Mouse (Mus musculus) stomach, embryonic 15.5 days (tissue): ENCODE measurements around the gene Dcakd. TPM values are rescaled to one million over a fixed set of nuclear protein-coding genes. Genes with fewer than 3 reads are reported as not detected.
"Not testable (repeated sequence)": the region's sequence is repeated elsewhere in the genome, so short reads cannot be mapped to it uniquely, and the experiment has no call there.

Source experiments
- ATAC-seq: fragments of 200-750 bp; cut with Nextera tagmentation; 2 replicates; pipeline ENCODE4 v1.8.0; 2017; ENCODE audit warnings: low read depth, moderate number of reproducible peaks, moderate TSS enrichment; ENCODE audit not compliant: insufficient read depth, low FRiP score
- H3K27ac ChIP-seq: fragments of 300-500 bp; sonication (generic); 2 replicates; pipeline ENCODE4 v1.5.1; 2015; ENCODE audit warnings: mild to moderate bottlenecking, inconsistent platforms
- H3K27me3 ChIP-seq: fragments of 300-500 bp; sonication (generic); replicated peaks from 2 replicates; pipeline ENCODE4 v1.6.1; 2015; ENCODE audit warnings: inconsistent platforms
- H3K36me3 ChIP-seq: fragments of 300-500 bp; sonication (generic); 2 replicates; pipeline ENCODE4 v1.6.1; 2015; ENCODE audit warnings: inconsistent platforms
- H3K4me1 ChIP-seq: fragments of 300-500 bp; sonication (generic); 2 replicates; pipeline ENCODE4 v1.6.1; 2015; ENCODE audit warnings: inconsistent platforms
- H3K4me2 ChIP-seq: fragments of 300-500 bp; sonication (generic); 2 replicates; pipeline ENCODE4 v1.6.1; 2015; ENCODE audit warnings: mild to moderate bottlenecking, inconsistent platforms
- H3K4me3 ChIP-seq: fragments of 300-500 bp; sonication (generic); replicated peaks from 2 replicates; pipeline ENCODE4 v1.5.1; 2015; ENCODE audit warnings: inconsistent platforms
- H3K9ac ChIP-seq: fragments of 300-500 bp; sonication (generic); 2 replicates; pipeline ENCODE4 v1.6.1; 2015; ENCODE audit warnings: inconsistent platforms
- H3K9me3 ChIP-seq: fragments of 300-500 bp; sonication (generic); 2 replicates; pipeline ENCODE4 v1.6.1; 2016; ENCODE audit warnings: inconsistent platforms
- WGBS: fragments of 180-500 bp; shearing (Covaris S2); methylation state at CpG from one replicate; pipeline ENCODE4 v1.1.7; 2015; 5-methylcytosine and 5-hydroxymethylcytosine counted together
- polyA plus RNA-seq: library from polyadenylated mRNA; unstranded; fragments of >200 nt; fragmentation: Nextera tagmentation; extraction: Ambion mirVana; gene quantifications from 2 replicates; pipeline ENCODE4 v1.2.1, GENCODE M21; 2015

Dcakd gene
- polyA plus RNA-seq, 1 experiment from 2014 or later: 107 TPM

DNA sequence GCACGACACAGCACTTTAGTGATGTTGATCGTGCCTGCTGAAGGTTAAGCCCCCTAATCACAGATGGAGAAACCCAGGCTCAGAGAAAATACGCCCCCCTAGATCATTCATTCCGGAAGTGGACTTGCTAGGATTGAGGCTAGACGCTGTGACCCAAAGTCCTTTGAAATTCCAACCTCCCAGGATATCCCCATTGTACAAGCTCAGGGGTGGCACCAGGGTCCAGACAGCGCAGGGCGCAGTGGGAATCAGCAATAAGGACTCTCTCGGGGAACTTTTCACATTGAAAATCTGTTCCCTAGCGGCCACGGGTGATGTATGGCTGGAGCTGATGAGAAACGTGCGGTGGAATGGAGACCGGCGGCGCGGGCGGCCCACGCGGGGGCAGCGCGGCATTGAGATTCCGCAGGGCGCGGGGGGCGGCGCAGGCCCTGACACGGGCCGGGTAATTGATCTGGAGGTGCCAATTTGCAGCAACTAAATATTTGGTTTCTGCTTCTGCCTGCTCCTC, 38.4 kb downstream of the Dcakd start:
- peaks cover 10% of the 10 kb centered on the region for H3K36me3 ChIP-seq
- H3K27me3 ChIP-seq: peaks cover 15% of the 10 kb centered on the region; the same call in 1 of the 2 replicates
- no peak overlapping the region for H3K27ac ChIP-seq
- ATAC-seq: no peak
- H3K4me1 ChIP-seq: peaks cover 19% of the 10 kb centered on the region; the same call in 1 of the 2 replicates
- peak overlapping the region; percentile 77 for H3K4me2 ChIP-seq
- 0 out of 2 replicates have a peak overlapping the region, but pooled peaks have one; percentile 2 for H3K9ac ChIP-seq
- H3K9me3 ChIP-seq: no peaks in the 10 kb centered on the region
- WGBS: 10% methylated on average over 28 of the region's 28 CpGs
- H3K4me3 ChIP-seq: peak overlapping the region; percentile 36

- 48% methylated on average over 5 of the region's 6 CpGs for WGBS
Observed at GRCm38 (mm10) chr11:102985160-102985559, 43.0 kb downstream of the Dcakd start.

DNA sequence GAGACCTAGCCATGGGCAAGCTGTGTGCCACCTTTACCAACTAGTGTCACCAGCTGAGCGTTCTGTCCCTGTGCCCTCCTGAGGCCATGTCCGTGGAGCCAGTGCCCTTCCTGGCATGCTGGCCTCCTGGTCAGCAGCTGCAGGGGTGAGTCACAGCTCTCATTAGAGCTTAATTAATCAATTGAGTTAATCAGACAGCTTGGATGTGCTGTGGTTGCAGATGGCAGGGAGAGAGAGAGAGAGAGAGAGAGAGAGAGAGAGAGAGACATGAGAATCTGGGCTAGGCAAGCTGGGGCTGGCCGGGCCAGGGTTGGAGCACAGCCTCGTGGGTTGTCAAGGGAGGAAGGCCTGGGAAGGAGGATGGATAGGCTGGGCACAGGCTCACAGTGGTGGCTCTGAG, 43.5 kb downstream of the Dcakd start:
- Histone ChIP-seq H3K9me3 (no peaks in the 10 kb centered on the region), H3K4me3 (no peak overlapping the region)
- ATAC-seq: no peak; the same call in 1 of the 2 replicates

More at GRCm38 (mm10) chr11:102985160-102985559, 43.0 kb downstream of the Dcakd start:
- Histone ChIP-seq H3K9ac (no peak overlapping the region), H3K4me2 (no peak overlapping the region), H3K4me3 (no peak overlapping the region), H3K4me1 (peaks cover 7% of the 10 kb centered on the region; the same call in 1 of the 2 replicates), H3K9me3 (no peaks in the 10 kb centered on the region), H3K27ac (no peak overlapping the region), H3K27me3 (peaks cover 4% of the 10 kb centered on the region; the same call in 1 of the 2 replicates), H3K36me3 (no peaks in the 10 kb centered on the region)
- no peak; the same call in 1 of the 2 replicates for ATAC-seq

DNA sequence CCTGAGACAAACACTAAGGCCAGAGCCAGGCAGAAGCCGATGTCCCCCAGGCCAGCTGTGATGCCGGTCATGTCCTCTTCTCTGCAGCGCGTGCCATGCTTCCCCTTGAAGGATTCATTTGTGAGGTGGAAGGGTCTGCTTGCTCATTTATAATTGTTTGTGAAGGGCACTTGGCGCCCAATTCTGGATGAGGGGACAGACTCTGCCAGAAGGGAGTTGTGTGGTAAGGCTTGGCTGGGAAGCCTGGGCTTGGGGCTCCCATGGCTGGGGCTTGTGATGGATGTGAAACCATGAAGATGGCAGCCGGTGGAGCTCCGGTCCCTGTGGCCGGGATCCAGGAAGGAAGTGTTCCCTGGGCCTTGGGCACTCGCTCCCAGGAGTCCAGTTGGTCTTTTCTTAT, 44.0 kb downstream of the Dcakd start:
- no peak for ATAC-seq
- no peak overlapping the region for H3K4me2 ChIP-seq
- no peaks in the 10 kb centered on the region for H3K36me3 ChIP-seq
- no peak overlapping the region for H3K27ac ChIP-seq
- 85% methylated on average over 9 of the region's 9 CpGs for WGBS
- no peaks in the 10 kb centered on the region for H3K9me3 ChIP-seq
- no peak overlapping the region for H3K9ac ChIP-seq
- no peaks in the 10 kb centered on the region for H3K4me1 ChIP-seq
- H3K27me3 ChIP-seq: peaks cover 3% of the 10 kb centered on the region; the same call in 1 of the 2 replicates
- H3K4me3 ChIP-seq: no peak overlapping the region

More for the DNA sequence above, 43.5 kb downstream of the Dcakd start:
- peaks cover 3% of the 10 kb centered on the region; the same call in 1 of the 2 replicates for H3K27me3 ChIP-seq
- no peaks in the 10 kb centered on the region for H3K36me3 ChIP-seq
- no peak overlapping the region for H3K27ac ChIP-seq
- 54% methylated on average over 4 of the region's 4 CpGs for WGBS
- H3K9ac ChIP-seq: no peak overlapping the region
- H3K4me1 ChIP-seq: 0 out of 2 replicates have a peak, but pooled peaks cover 2% of the 10 kb centered on the region
- H3K4me2 ChIP-seq: no peak overlapping the region

DNA sequence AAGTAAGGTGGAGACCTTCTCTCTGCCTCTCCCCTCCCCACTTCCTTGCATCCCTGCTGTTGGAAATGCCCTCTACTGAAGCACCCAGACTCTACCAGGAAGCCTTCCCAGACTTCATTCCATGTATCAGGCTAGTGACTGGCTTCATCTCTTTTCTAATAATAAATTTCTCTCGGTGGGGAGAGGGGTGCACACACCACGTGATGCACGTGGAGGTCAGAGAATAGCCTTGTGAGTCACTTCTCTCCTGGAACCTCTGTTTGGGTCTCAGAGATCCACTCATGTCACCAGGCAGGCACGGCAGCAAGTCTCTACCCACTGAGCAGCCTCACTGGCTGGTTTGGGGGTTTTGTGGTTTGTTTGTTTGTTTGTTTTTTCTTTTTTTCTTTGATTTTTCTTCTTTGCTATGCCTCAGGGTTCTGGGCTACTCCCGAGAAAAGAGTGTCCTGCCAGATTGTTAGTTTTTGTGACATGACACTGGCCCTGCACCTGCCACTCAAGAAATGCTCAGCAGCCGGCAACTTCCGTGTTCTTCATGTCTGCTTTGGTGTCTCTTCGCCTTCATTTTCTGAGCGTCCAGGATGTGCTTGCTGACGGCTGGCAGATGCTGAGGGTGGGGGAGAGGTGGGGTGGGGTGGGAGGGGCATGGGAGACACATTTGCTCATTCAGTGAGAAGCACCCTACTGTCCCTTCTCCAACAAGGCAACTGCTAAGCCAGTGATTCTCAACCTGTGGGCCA, 46.8 kb downstream of the Dcakd start:
- H3K36me3 ChIP-seq: no peaks in the 10 kb centered on the region
- WGBS: 50% methylated on average over 10 of the region's 10 CpGs
- no peak for ATAC-seq

DNA sequence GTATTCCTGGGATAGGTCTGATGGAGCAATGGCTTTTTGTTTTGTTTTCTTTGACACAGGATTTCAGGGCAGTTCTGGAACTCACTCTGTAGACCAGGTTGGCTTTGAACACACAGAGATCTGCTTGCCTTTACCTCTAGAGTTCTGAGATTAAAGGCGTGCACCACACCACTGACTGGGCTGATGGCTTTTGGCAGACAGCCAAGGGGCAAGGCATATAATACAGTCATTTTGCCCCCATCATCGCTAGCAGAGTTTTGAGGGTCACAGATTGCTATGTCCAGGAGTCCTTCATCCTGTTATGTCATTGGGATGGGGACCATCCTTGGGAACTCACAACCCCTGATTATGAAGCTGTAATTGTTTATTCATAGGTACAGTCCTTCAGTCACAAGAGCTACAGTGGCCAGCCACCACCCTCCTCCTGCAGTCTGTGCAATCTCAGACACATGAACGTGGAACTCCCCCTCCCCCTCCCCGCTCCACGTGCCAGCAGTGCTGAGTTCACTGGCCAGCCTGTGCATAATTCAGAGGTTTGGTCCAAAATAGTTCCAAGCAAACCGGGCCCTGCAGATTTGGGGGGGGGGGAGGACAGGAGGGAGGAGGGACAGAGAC, 50.0 kb downstream of the Dcakd start:
- no peak for ATAC-seq
- Histone ChIP-seq H3K36me3 (no peaks in the 10 kb centered on the region), H3K9ac (no peak overlapping the region), H3K4me2 (no peak overlapping the region), H3K27me3 (no peaks in the 10 kb centered on the region), H3K27ac (no peak overlapping the region), H3K4me1 (no peaks in the 10 kb centered on the region), H3K9me3 (no peaks in the 10 kb centered on the region), H3K4me3 (no peak overlapping the region)
- WGBS: 31% methylated on average over 6 of the region's 6 CpGs

More for the DNA sequence above, 46.8 kb downstream of the Dcakd start:
- H3K9ac ChIP-seq: no peak overlapping the region
- no peaks in the 10 kb centered on the region for H3K27me3 ChIP-seq
- H3K4me1 ChIP-seq: no peaks in the 10 kb centered on the region
- no peak overlapping the region for H3K27ac ChIP-seq
- no peak overlapping the region for H3K4me2 ChIP-seq
- no peak overlapping the region for H3K4me3 ChIP-seq
- no peaks in the 10 kb centered on the region for H3K9me3 ChIP-seq

- H3K27ac ChIP-seq, H3K9ac ChIP-seq: not testable (repeated sequence)
- 80% methylated on average over 9 of the region's 9 CpGs for WGBS
Observed at GRCm38 (mm10) chr11:102975966-102976365, 52.2 kb downstream of the Dcakd start.

DNA sequence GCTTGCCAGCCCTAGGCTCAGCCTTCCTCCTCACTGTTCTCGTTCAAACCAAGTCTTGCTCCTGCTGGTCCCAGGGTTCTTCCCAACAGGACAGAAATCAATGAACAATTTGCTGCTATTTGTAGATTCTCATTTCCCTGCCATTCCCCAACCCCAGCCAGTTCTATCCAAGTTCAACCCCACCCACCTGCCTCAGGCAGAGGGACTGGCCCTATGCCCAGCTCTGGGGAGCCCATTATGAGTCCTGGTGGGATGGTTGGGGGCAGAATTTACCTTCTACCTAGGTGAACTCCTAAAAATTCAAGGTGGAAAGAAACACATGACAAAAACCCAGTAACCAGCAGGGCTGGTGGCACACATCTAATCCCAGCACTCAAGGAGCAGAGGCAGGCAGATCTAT, 55.8 kb downstream of the Dcakd start:
- Histone ChIP-seq H3K27ac (no peak overlapping the region), H3K9me3 (no peaks in the 10 kb centered on the region), H3K36me3 (no peaks in the 10 kb centered on the region), H3K4me1 (no peaks in the 10 kb centered on the region), H3K9ac (no peak overlapping the region), H3K27me3 (0 out of 2 replicates have a peak, but pooled peaks cover 3% of the 10 kb centered on the region), H3K4me2 (no peak overlapping the region), H3K4me3 (no peak overlapping the region)
- ATAC-seq: no peak
- 45% methylated on average over 1 of the region's 1 CpGs for WGBS

More at GRCm38 (mm10) chr11:102975966-102976365, 52.2 kb downstream of the Dcakd start:
- not testable (repeated sequence) for H3K4me3 ChIP-seq, ATAC-seq, H3K4me1 ChIP-seq, H3K4me2 ChIP-seq, H3K27me3 ChIP-seq, H3K9me3 ChIP-seq, H3K36me3 ChIP-seq

GRCm38 (mm10) chr11:102971604-102972003, 56.5 kb downstream of the Dcakd start:
- Histone ChIP-seq H3K9me3 (no peaks in the 10 kb centered on the region), H3K4me2 (no peak overlapping the region), H3K36me3 (no peaks in the 10 kb centered on the region), H3K4me3 (no peak overlapping the region), H3K27ac (no peak overlapping the region), H3K9ac (no peak overlapping the region), H3K27me3 (0 out of 2 replicates have a peak, but pooled peaks cover 3% of the 10 kb centered on the region), H3K4me1 (no peaks in the 10 kb centered on the region)
- 37% methylated on average over 5 of the region's 5 CpGs for WGBS
- peak; percentile 21; the same call in 1 of the 2 replicates for ATAC-seq

DNA sequence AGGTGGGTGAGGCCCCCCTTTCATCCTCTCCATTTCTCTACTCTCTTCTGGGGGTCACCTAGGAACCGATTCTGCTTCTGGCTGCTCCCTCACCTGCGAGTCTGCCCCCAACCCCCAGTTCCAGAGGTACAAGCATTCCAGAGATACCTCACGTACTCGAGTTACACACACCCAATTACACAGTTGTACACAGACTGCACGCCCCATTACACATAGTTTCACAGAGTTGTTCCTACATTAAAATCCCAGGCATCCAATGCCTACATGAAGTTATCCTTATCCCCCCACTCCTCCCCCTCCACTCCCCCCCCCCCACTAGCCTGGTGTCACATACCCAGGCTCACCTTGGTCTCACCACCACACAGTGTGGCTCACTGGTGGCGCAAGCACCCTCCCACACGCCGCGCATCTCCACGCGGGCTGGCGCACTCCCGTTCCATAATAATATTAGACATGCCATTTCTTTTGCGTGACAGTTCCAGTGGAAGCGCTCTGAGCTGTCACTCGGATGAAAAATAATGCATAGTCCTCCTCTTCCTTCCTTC, 63.5 kb downstream of the Dcakd start:
- H3K4me1 ChIP-seq: peaks cover 12% of the 10 kb centered on the region
- 67% methylated on average over 16 of the region's 16 CpGs for WGBS
- H3K9ac ChIP-seq: no peak overlapping the region
- H3K4me3 ChIP-seq: no peak overlapping the region
- H3K4me2 ChIP-seq: no peak overlapping the region
- no peak for ATAC-seq
- no peak overlapping the region for H3K27ac ChIP-seq
- 0 out of 2 replicates have a peak, but pooled peaks cover 3% of the 10 kb centered on the region for H3K27me3 ChIP-seq
- no peaks in the 10 kb centered on the region for H3K36me3 ChIP-seq
- no peaks in the 10 kb centered on the region for H3K9me3 ChIP-seq

DNA sequence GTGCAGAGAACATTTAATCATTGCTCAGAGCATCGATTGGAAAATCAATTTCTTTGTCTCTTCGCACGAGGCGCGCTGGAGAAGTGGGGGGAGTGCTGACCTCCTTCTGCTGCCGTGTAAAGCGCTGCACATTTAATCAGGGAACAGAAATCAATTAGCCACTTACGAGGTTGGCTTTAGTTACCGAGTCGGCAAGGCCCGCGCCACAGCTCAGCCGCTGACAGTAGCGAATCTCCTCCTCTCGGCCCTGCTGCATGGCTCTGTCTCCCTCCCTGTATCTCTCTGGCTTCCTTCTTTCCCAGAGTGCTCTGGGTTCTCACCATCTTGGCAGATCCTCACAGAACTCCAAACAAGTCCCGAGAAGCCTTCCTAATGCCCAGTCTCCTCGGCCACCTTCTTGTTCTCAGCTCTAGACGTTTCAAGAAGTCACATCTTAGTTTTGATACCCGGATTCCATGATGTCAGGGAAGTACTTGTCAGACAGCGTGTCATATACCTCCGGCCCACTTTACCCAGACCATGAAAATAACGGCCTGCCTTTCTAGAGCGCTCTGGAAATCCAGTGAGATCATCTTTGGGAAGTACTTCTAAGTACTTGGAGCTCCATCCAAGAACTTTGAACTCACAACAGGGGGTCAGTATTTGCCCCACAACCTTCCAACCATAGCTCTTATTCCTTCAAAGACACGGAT, 64.1 kb downstream of the Dcakd start:
- Histone ChIP-seq H3K9me3 (no peaks in the 10 kb centered on the region), H3K4me1 (peaks cover 12% of the 10 kb centered on the region), H3K27ac (peak overlapping the region; percentile 14; the same call in 1 of the 2 replicates), H3K4me3 (no peak overlapping the region), H3K4me2 (peak overlapping the region; percentile 31), H3K36me3 (no peaks in the 10 kb centered on the region), H3K9ac (no peak overlapping the region), H3K27me3 (0 out of 2 replicates have a peak, but pooled peaks cover 3% of the 10 kb centered on the region)
- no peak for ATAC-seq
- WGBS: 30% methylated on average over 24 of the region's 24 CpGs
